Mouse (Mus musculus): Measurements from ENCODE around the gene Ipo9. TPM values are rescaled to one million over a fixed set of nuclear protein-coding genes. Genes with fewer than 3 reads are reported as not detected.

Ipo9 gene
- polyA plus RNA-seq, 1 experiment from 2014 or later, result 25.6 TPM

GRCm38 (mm10) chr1:135341947-135342346 is 88.4 kb downstream of the Ipo9 start:
- H3K27ac ChIP-seq (replicated peaks), result no peak overlapping the region
- 72% methylated on average over 8 of the region's 8 CpGs for WGBS (ENCODE audit: insufficient replicate concordance)
- H3K9ac ChIP-seq, result no peak overlapping the region
- H3K9me3 ChIP-seq (replicated peaks), result no peaks in the 10 kb centered on the region
- no peaks in the 10 kb centered on the region for H3K4me1 ChIP-seq (replicated peaks)
- ATAC-seq (ENCODE audit: insufficient read depth), result no peak
- H3K4me3 ChIP-seq (replicated peaks), result no peak overlapping the region
- H3K4me2 ChIP-seq, result no peak overlapping the region
- H3K27me3 ChIP-seq, result no peaks in the 10 kb centered on the region
- no peaks in the 10 kb centered on the region for H3K36me3 ChIP-seq (replicated peaks)

Small RNA genes lying within 50 kb of the gene (microRNA-seq; reads per million reads assigned to microRNA genes)
- 1.0 reads per million for gene Mir1231

Other genes with a start within 250 kb of the Ipo9 start
- 1.0 and 1.4 TPM in 2 replicates for gene Elf3, start 171.9 kb downstream of the Ipo9 start, polyA plus RNA-seq (2015; fragmentation: Nextera tagmentation; extraction: Ambion mirVana)
- gene Rnpep, start 146.4 kb downstream of the Ipo9 start, polyA plus RNA-seq (2015; fragmentation: Nextera tagmentation; extraction: Ambion mirVana), result 25.9 and 26.6 TPM in 2 replicates
- gene Timm17a, start 116.7 kb downstream of the Ipo9 start, polyA plus RNA-seq (2015; fragmentation: Nextera tagmentation; extraction: Ambion mirVana), result 93.3 and 113 TPM in 2 replicates
- 0.12 and 0.16 TPM in 2 replicates for gene Lmod1, start 105.7 kb downstream of the Ipo9 start, polyA plus RNA-seq (2015; fragmentation: Nextera tagmentation; extraction: Ambion mirVana)
- 1.3 and 1.6 TPM in 2 replicates for gene Shisa4, start 55.3 kb downstream of the Ipo9 start, polyA plus RNA-seq (2015; fragmentation: Nextera tagmentation; extraction: Ambion mirVana)
- gene Nav1, start 176.8 kb upstream of the Ipo9 start, polyA plus RNA-seq (2015; fragmentation: Nextera tagmentation; extraction: Ambion mirVana), result 1.0 and 1.2 TPM in 2 replicates